Mouse (Mus musculus): Measurements from ENCODE around the gene Ankrd34a.

- TF ChIP-seq CTCF (IDR thresholded peaks at IDR 0.05; ENCODE audit: insufficient read depth, low read depth, low read length): no peak
- no peak for TF ChIP-seq POLR2A (IDR thresholded peaks at IDR 0.05; ENCODE audit: insufficient read depth, low read depth, low read length)
Measured at GRCm38 (mm10) chr3:96581771-96582515, 14.5 kb upstream of the Ankrd34a start.

Data from olfactory bulb, adult 2 months (tissue).